Mouse (Mus musculus): ENCODE measurements around the gene Cdk2ap1.

DNA sequence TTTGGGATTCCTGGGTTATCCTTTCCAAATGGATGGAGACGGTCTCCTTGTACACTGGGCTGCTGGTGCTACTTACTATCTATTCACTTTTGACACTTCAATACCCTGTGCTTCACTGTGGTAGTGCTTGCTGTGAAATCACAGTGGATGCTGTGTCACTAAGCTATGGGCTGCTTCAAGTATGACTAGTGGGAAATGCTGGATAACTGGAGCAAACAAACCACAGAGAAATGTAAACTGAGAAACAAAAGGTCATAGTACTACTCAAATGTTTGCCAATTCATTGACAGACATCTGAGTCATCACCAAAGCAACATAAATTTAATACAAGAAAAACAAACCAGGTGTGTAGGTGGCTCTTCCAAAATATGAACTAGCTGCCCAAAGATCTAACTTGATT is 13.5 kb upstream of the Cdk2ap1 start:
- TF ChIP-seq CTCF (IDR thresholded peaks at IDR 0.05; ENCODE audit: control insufficient read depth, insufficient read depth, insufficient replicate concordance, low read depth, low read length) (no peak), POLR2A (IDR thresholded peaks at IDR 0.05; ENCODE audit: control insufficient read depth, low read depth, low read length) (no peak)
